25 mouse cellular contexts compared by ENCODE assay signal in the genomic region with DNA sequence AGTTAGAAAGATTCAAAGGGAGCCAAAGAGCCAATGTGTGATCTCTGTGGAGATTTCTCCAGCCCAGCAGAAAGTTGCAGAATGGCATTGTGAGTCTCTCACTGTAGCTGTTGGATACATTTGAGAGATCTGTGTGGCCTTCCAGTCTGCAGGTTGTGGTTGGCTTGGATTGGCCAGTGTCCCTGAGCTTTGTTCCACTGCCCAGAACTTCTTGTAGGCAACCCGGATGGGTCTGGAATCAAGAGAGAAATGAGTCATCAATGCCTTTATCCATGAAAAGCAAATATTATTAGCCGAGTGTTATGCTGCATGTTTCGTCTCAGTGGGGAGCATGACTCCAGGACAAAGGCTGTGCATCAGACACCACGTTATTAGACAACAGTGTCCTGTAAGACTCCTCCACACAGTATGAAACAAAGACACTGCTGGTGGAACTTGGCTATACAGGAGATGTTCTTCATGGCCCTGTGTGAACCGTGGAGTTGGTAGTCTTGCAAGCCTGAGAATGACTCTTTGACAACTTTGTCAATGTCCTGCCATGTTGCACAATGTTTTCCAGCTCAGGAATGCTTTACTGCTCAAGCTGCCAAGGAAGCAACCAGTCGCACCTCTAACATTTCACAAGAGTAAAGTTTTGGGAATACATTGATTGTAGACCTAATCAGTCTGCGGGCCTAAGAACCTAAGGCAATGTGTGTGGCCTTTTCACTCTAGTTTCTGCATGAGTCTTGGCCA.
DNase-seq lines count a peak whose midpoint lies in the region; ATAC-seq lines count a peak whose summit lies in the region.
"Had no signal": no experiment of that assay in that cellular context is flagged by ENCODE, and none has a peak within 500 bp of the region (broad histone marks: within the 10 kb centered on the region; RNA-seq: fewer than 3 reads in every experiment).

No protein-coding gene starts in this region.

- no peak for ATAC-seq in midbrain, embryonic 13.5 days
- ATAC-seq: CD4-positive, CD25-positive, alpha-beta regulatory T cell, adult 4 months; forebrain, embryonic 13.5 days; intestine, postnatal 0 days; midbrain, embryonic 15.5 days had no signal

- 89% methylated on average over 7 of the region's 7 CpGs for WGBS in limb, embryonic 10.5 days
- 87% methylated on average over 7 of the region's 7 CpGs for WGBS in midbrain, embryonic 13.5 days

- no peaks in the 10 kb centered on the region for H3K9me3 ChIP-seq in limb, embryonic 10.5 days (replicated peaks)
- no peaks in the 10 kb centered on the region for H3K9me3 ChIP-seq in midbrain, embryonic 13.5 days
- H3K9me3 ChIP-seq: heart, embryonic 13.5 days; liver, embryonic 13.5 days; midbrain, embryonic 15.5 days; neural tube, embryonic 15.5 days had no signal

- H3K9ac ChIP-seq in midbrain, embryonic 13.5 days (replicated peaks): no peak overlapping the region
- H3K9ac ChIP-seq: forebrain, embryonic 13.5 days; heart, embryonic 13.5 days; hindbrain, embryonic 14.5 days; liver, embryonic 13.5 days; midbrain, embryonic 15.5 days; neural tube, embryonic 15.5 days had no signal

- H3K27me3 ChIP-seq in limb, embryonic 10.5 days (ENCODE audit: low read depth, poor library complexity, severe bottlenecking): no peaks in the 10 kb centered on the region
- H3K27me3 ChIP-seq in midbrain, embryonic 13.5 days: no peaks in the 10 kb centered on the region
- H3K27me3 ChIP-seq: forebrain, embryonic 13.5 days; heart, embryonic 13.5 days; liver, embryonic 13.5 days; midbrain, embryonic 15.5 days; neural tube, embryonic 15.5 days had no signal

- H3K4me1 ChIP-seq in limb, embryonic 10.5 days: no peaks in the 10 kb centered on the region
- no peaks in the 10 kb centered on the region for H3K4me1 ChIP-seq in midbrain, embryonic 13.5 days (replicated peaks)
- H3K4me1 ChIP-seq: forebrain, embryonic 13.5 days; heart, embryonic 13.5 days; liver, embryonic 13.5 days; midbrain, embryonic 15.5 days; neural tube, embryonic 15.5 days had no signal

- H3K4me3 ChIP-seq in limb, embryonic 10.5 days: no peak overlapping the region
- no peak overlapping the region for H3K4me3 ChIP-seq in midbrain, embryonic 13.5 days (replicated peaks)
- H3K4me3 ChIP-seq: forebrain, embryonic 13.5 days; heart, embryonic 13.5 days; liver, embryonic 13.5 days; midbrain, embryonic 15.5 days; neural tube, embryonic 15.5 days had no signal

- no peak overlapping the region for H3K4me2 ChIP-seq in midbrain, embryonic 13.5 days (replicated peaks)
- H3K4me2 ChIP-seq: forebrain, embryonic 13.5 days; heart, embryonic 13.5 days; hindbrain, embryonic 14.5 days; liver, embryonic 13.5 days; midbrain, embryonic 15.5 days; neural tube, embryonic 15.5 days had no signal

- H3K27ac ChIP-seq in limb, embryonic 10.5 days: no peak overlapping the region
- H3K27ac ChIP-seq in midbrain, embryonic 13.5 days: no peak overlapping the region
- H3K27ac ChIP-seq: forebrain, embryonic 13.5 days; heart, embryonic 13.5 days; hindbrain, embryonic 14.5 days; liver, embryonic 13.5 days; macrophage; midbrain, embryonic 15.5 days; neural tube, embryonic 15.5 days had no signal

- H3K36me3 ChIP-seq in limb, embryonic 10.5 days: no peaks in the 10 kb centered on the region
- no peaks in the 10 kb centered on the region for H3K36me3 ChIP-seq in midbrain, embryonic 13.5 days
- H3K36me3 ChIP-seq: heart, embryonic 13.5 days; liver, embryonic 13.5 days; midbrain, embryonic 15.5 days; neural tube, embryonic 15.5 days had no signal

- DNase-seq in heart, adult 11 months: peak; percentile 35
- no peak for DNase-seq in heart, adult 8-10 months (ENCODE audit: low spot score)
- DNase-seq in brain, adult 2 months (ENCODE audit: low read depth, low spot score): peak; percentile 52
- DNase-seq in cerebellum, adult 9-10 months: peak; percentile 70
- DNase-seq in limb, embryonic 10.5 days (ENCODE audit: low spot score): peak; percentile 15
- no peak for DNase-seq in left cerebral cortex, postnatal 25 days (ENCODE audit: low spot score in 2 of 2)
- DNase-seq: adrenal gland, postnatal 10 days; gastrocnemius, postnatal 14 days; heart, postnatal 10 days; kidney, adult 9 months; kidney, postnatal 10 days; liver, embryonic 13.5 days; lung, adult 2 months; lung, postnatal 10 days; right cerebral cortex, postnatal 25 days; thymus, postnatal 14 days had no signal

- intact Hi-C loops in left cerebral cortex, postnatal 25 days (cut with DNase I): no loop called here

Comparison
In these comparisons a context has a peak if more than half of its experiments do, and no peak if none do; other contexts are left out.
1. DNase-seq: peak in heart, adult 11 months (single experiment), brain, adult 2 months (single experiment), cerebellum, adult 9-10 months (single experiment) and limb, embryonic 10.5 days (single experiment); none in heart, adult 8-10 months (single experiment) and left cerebral cortex, postnatal 25 days (0 of 2).